Mouse (Mus musculus): Measurements from ENCODE around the gene Lmna.

Lmna gene

GRCm38 (mm10) chr3:88447676-88448183, 62.0 kb downstream of the Lmna start:
- DNase-seq (ENCODE audit: low spot score in 2 of 2): no peak

GRCm38 (mm10) chr3:88446471-88447123, 63.2 kb downstream of the Lmna start:
- no peak for DNase-seq (ENCODE audit: low spot score in 2 of 2)

GRCm38 (mm10) chr3:88442888-88443287, 66.9 kb downstream of the Lmna start:
- no peak for DNase-seq (ENCODE audit: low spot score in 2 of 2)

- DNase-seq (ENCODE audit: low spot score in 2 of 2): no peak
Observed at GRCm38 (mm10) chr3:88442488-88442887, 67.3 kb downstream of the Lmna start.

GRCm38 (mm10) chr3:88440500-88441381, 69.0 kb downstream of the Lmna start:
- peak in 1 of 2 experiments; percentile 63 for DNase-seq (ENCODE audit: low spot score in 2 of 2)

GRCm38 (mm10) chr3:88439582-88439981, 70.2 kb downstream of the Lmna start:
- DNase-seq (ENCODE audit: low spot score in 2 of 2): no peak

- no peak for DNase-seq (ENCODE audit: low spot score in 2 of 2)
Observed at GRCm38 (mm10) chr3:88437454-88437853, 72.3 kb downstream of the Lmna start.

- DNase-seq (ENCODE audit: low spot score in 2 of 2): peak in 1 of 2 experiments; percentile 74
Observed at GRCm38 (mm10) chr3:88436395-88437201, 73.2 kb downstream of the Lmna start.

- no peak for DNase-seq (ENCODE audit: low spot score in 2 of 2)
Observed at GRCm38 (mm10) chr3:88435515-88435914, 74.2 kb downstream of the Lmna start.

Measured in spleen, postnatal 10 days (tissue).